Mouse (Mus musculus) bone marrow, adult 2 months (tissue): Measurements from ENCODE around the gene Lcp1.

Experiments
- CTCF ChIP-seq: fragments of 200-500 bp; IDR thresholded peaks from 2 replicates; pipeline ENCODE4 v1.5.1; 2011; ENCODE audit warnings: low read length, control low read depth; ENCODE audit not compliant: control insufficient read depth, insufficient read depth
- POLR2A ChIP-seq: fragments of 200-500 bp; IDR thresholded peaks from 2 replicates; pipeline ENCODE4 v1.6.1; 2011; ENCODE audit warnings: low read depth, mild to moderate bottlenecking, control low read depth, low read length, borderline replicate concordance; ENCODE audit not compliant: control insufficient read depth

DNA sequence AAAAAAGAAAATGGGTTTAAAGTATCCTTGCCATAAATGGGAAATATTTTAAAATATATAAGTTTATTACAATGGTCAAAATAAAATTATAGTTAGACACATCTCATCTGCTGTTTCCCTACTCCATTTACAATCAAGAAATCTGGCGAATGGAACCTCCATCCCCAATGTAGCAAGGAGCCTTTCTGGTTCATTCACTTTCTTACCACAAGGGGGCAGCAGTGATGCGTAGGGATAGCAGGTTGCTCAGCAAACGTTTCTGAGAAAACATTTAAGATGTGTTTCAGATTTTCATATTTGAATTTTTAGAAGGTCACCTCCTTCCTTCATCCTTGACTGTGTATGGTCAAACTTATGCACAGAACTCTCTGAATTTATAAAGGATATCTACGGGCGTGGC is 66.1 kb downstream of the Lcp1 start:
- TF ChIP-seq POLR2A, result no peak
- TF ChIP-seq CTCF, result peak; percentile 56
